Mouse (Mus musculus) midbrain, embryonic 13.5 days (tissue): ENCODE measurements at regions not wholly inside any gene's neighbourhood (a gene's known extent, or its start where the extent isn't known, plus 50 kb on each side); places are given as distances from the start of the nearest gene placed in this dataset.

Experiments used
- ATAC-seq: fragments of 200-750 bp; cut with Nextera tagmentation; 2 replicates; pipeline ENCODE4 v1.8.0; 2017; ENCODE audit warnings: mild to moderate bottlenecking, moderate TSS enrichment, moderate library complexity
- H3K27ac ChIP-seq: fragments of 300-500 bp; sonication (generic); 2 replicates; pipeline ENCODE4 v1.5.1; 2015; ENCODE audit warnings: inconsistent platforms, mild to moderate bottlenecking, moderate library complexity
- H3K27me3 ChIP-seq: fragments of 300-500 bp; sonication (generic); 2 replicates; pipeline ENCODE4 v1.6.1; 2015; ENCODE audit warnings: mild to moderate bottlenecking, inconsistent platforms
- H3K36me3 ChIP-seq: fragments of 300-500 bp; sonication (generic); 2 replicates; pipeline ENCODE4 v1.6.1; 2015; ENCODE audit warnings: mild to moderate bottlenecking, inconsistent platforms
- H3K4me1 ChIP-seq: fragments of 300-500 bp; sonication (generic); replicated peaks from 2 replicates; pipeline ENCODE4 v1.6.1; 2015; ENCODE audit warnings: inconsistent platforms
- H3K4me2 ChIP-seq: fragments of 300-500 bp; sonication (generic); replicated peaks from 2 replicates; pipeline ENCODE4 v1.6.1; 2015; ENCODE audit warnings: moderate library complexity, mild to moderate bottlenecking, inconsistent platforms
- H3K4me3 ChIP-seq: fragments of 300-500 bp; sonication (generic); replicated peaks from 2 replicates; pipeline ENCODE4 v1.5.1; 2015; ENCODE audit warnings: mild to moderate bottlenecking, inconsistent platforms
- H3K9ac ChIP-seq: fragments of 300-500 bp; sonication (generic); replicated peaks from 2 replicates; pipeline ENCODE4 v1.6.1; 2015; ENCODE audit warnings: mild to moderate bottlenecking, inconsistent platforms
- H3K9me3 ChIP-seq: fragments of 300-500 bp; sonication (generic); 2 replicates; pipeline ENCODE4 v1.6.1; 2016; ENCODE audit warnings: mild to moderate bottlenecking, inconsistent platforms
- WGBS: fragments of 180-500 bp; shearing (Covaris S2); methylation state at CpG from one replicate; pipeline ENCODE4 v1.1.7; 2015; 5-methylcytosine and 5-hydroxymethylcytosine counted together

- ATAC-seq = no peak
Observed at GRCm38 (mm10) chrX:156913363-156913762, 501.7 kb downstream of the Phex start.

More at GRCm38 (mm10) chrX:156913363-156913762, 501.7 kb downstream of the Phex start:
- Histone ChIP-seq H3K36me3 (no peaks in the 10 kb centered on the region), H3K27ac (no peak overlapping the region), H3K9ac (no peak overlapping the region), H3K4me1 (no peaks in the 10 kb centered on the region), H3K4me3 (no peak overlapping the region), H3K27me3 (no peaks in the 10 kb centered on the region), H3K9me3 (no peaks in the 10 kb centered on the region), H3K4me2 (no peak overlapping the region)
- WGBS = 77% methylated on average over 1 of the region's 1 CpGs
